Mouse (Mus musculus): Measurements from ENCODE around the gene Cdh4.

DNA sequence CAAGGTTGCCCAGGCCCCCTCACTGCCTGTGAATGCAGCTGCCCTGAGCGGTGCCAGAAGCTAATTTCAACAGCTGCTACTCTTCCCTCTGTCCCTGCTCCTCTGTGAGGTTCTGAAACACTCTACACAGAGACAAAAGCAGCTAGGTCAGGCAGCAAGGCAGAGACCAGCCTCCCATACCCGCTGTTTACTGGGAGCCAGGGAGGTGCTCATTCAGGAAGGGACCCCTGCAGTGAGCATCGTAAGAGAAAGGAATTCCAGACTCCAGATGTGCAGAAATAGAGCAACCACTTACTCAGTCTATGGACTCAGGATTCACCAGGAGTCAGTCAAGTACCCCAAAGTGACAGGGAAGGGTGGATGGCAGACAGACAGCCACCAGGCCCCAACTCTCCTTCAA is 278.1 kb downstream of the Cdh4 start:
- no peak for TF ChIP-seq SRF (IDR thresholded peaks at IDR 0.05; ENCODE audit: control insufficient read depth, insufficient read length, low read depth)
- TF ChIP-seq POLR2A (IDR thresholded peaks at IDR 0.05; ENCODE audit: insufficient read length, low read depth): no peak
- no peak for TF ChIP-seq POLR2AphosphoS2 (IDR thresholded peaks at IDR 0.05; ENCODE audit: insufficient read length, low read depth)
- no peak for TF ChIP-seq USF1 (IDR thresholded peaks at IDR 0.05; ENCODE audit: low read depth)
- TF ChIP-seq MAX (IDR thresholded peaks at IDR 0.05; ENCODE audit: low read depth): no peak
- TF ChIP-seq MYOD1 (IDR thresholded peaks at IDR 0.05; ENCODE audit: control insufficient read depth in 1 of 3, insufficient read length in 2 of 3, low read depth in 2 of 3): no peak

Data from myocyte (in vitro differentiated cells).